Mouse (Mus musculus): Measurements from ENCODE around the gene Zfp444.

DNA sequence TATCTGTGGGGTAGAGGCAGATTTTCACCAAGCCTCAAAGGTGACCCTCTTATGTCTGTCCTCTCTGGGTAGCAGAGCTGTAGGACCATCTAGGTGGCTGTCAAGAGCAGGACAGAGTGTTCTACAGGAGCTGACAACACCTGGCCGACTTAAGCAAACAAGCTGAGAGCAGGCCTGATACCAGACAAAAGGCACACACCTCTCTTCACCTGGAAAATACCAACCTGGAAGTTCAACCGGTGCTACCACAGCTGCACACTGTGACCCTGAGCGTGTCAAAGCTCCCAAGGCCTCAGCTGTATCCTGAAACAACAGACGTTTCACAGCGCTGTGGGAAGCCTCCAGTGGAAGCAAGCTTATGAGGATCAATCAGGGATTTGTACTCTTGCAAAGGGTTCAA, 24.3 kb upstream of the Zfp444 start:
- TF ChIP-seq EP300 (IDR thresholded peaks at IDR 0.05; ENCODE audit: low read depth) = no peak
- no peak for TF ChIP-seq CTCF (IDR thresholded peaks at IDR 0.05; ENCODE audit: low read depth)

Measured in liver, postnatal 0 days (tissue).